Mouse (Mus musculus) midbrain, postnatal 0 days (tissue): ENCODE measurements around the gene Lamb3. TPM values are rescaled to one million over a fixed set of nuclear protein-coding genes. Genes with fewer than 3 reads are reported as not detected.

Experiments used
- ATAC-seq: fragments of 200-750 bp; cut with Nextera tagmentation; 2 replicates; pipeline ENCODE4 v1.8.0; 2017; ENCODE audit warnings: moderate number of reproducible peaks, mild to moderate bottlenecking, moderate TSS enrichment, moderate library complexity; ENCODE audit not compliant: low FRiP score
- DNase-seq: peaks from one replicate; pipeline ENCODE4 v3.0.0-alpha.2; 2015; ENCODE audit warnings: low spot score
- H3K27ac ChIP-seq: fragments of 300-500 bp; sonication (generic); 2 replicates; pipeline ENCODE4 v1.5.1; 2014; ENCODE audit warnings: low read depth, mild to moderate bottlenecking, low read length, mixed read lengths
- H3K27me3 ChIP-seq: fragments of 300-500 bp; sonication (generic); 2 replicates; pipeline ENCODE4 v1.6.1; 2014; ENCODE audit warnings: low read length, control low read depth, mixed read lengths; ENCODE audit not compliant: insufficient read depth
- H3K36me3 ChIP-seq: fragments of 300-500 bp; sonication (generic); 2 replicates; pipeline ENCODE4 v1.6.1; 2014; ENCODE audit warnings: low read length, control low read depth, mixed read lengths; ENCODE audit not compliant: insufficient read depth
- H3K4me1 ChIP-seq: fragments of 300-500 bp; sonication (generic); 2 replicates; pipeline ENCODE4 v1.6.1; 2014; ENCODE audit warnings: mild to moderate bottlenecking, control low read depth, antibody characterized with exemption, low read length, mixed read lengths; ENCODE audit not compliant: insufficient read depth
- H3K4me2 ChIP-seq: fragments of 300-500 bp; sonication (generic); 2 replicates; pipeline ENCODE4 v1.6.1; 2014; ENCODE audit warnings: low read depth, mild to moderate bottlenecking, low read length, mixed read lengths; ENCODE audit not compliant: poor library complexity, severe bottlenecking
- H3K4me3 ChIP-seq: fragments of 300-500 bp; sonication (generic); 2 replicates; pipeline ENCODE4 v1.5.1; 2014; ENCODE audit warnings: low read depth, mild to moderate bottlenecking, low read length, moderate library complexity
- H3K9ac ChIP-seq: fragments of 300-500 bp; sonication (generic); replicated peaks from 2 replicates; pipeline ENCODE4 v1.6.1; 2014; ENCODE audit warnings: mild to moderate bottlenecking, low read length, moderate library complexity, mixed read lengths; ENCODE audit not compliant: poor library complexity, severe bottlenecking
- H3K9me3 ChIP-seq: fragments of 300-500 bp; sonication (generic); 2 replicates; pipeline ENCODE4 v1.6.1; 2016; ENCODE audit warnings: low read length, control low read depth
- CTCF ChIP-seq: IDR thresholded peaks from 2 replicates; pipeline ENCODE4 v1.5.1; 2016; ENCODE audit warnings: antibody characterized with exemption, mild to moderate bottlenecking
- WGBS: fragments of 180-500 bp; shearing (Covaris S2); extraction: QIAGEN DNeasy Blood & Tissue Kit; methylation state at CpG from one replicate; pipeline ENCODE4 v1.1.7; 2014; 5-methylcytosine and 5-hydroxymethylcytosine counted together
- polyA plus RNA-seq: library from polyadenylated mRNA; unstranded; fragments of >200 nt; fragmentation: Nextera tagmentation; extraction: Ambion mirVana; gene quantifications from 2 replicates; pipeline ENCODE4 v1.2.1, GENCODE M21; 2015
- total RNA-seq: library from RNA; depleted of rRNA; stranded (reverse); fragments of >200 nt; gene quantifications from 2 replicates; pipeline ENCODE4 v1.2.3, GENCODE M21; 2014

The Lamb3 gene
- total and polyA plus RNA-seq, 2 experiments from 2014 or later, result 0.82 to 1.4 TPM

DNA sequence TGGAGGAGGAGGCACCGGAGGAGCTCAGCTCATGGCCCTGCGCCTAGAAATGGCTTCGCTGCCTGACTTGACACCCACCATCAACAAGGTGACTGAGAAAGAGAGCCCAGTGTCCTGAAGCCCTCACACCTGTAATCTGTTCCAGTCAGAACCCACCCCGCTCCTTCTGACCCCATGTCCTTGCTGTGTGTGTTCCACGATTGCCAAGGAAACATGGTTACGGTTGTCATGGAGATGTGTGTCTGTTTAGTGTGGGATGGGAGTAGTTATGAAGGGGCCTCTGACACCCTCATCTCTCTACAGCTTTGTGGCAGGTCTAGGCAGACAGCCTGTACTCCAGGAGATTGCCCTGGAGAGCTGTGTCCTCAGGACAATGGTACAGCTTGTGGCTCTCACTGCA lies 127.0 kb downstream of the Lamb3 start:
- Histone ChIP-seq H3K4me3 (no peak overlapping the region), H3K27ac (no peak overlapping the region), H3K4me1 (peaks cover 11% of the 10 kb centered on the region; the same call in 1 of the 2 replicates), H3K36me3 (no peaks in the 10 kb centered on the region), H3K9me3 (no peaks in the 10 kb centered on the region), H3K4me2 (no peak overlapping the region), H3K9ac (no peak overlapping the region), H3K27me3 (no peaks in the 10 kb centered on the region)
- peak; percentile 57 for DNase-seq
- no peak for TF ChIP-seq CTCF
- WGBS, result 72% methylated on average over 6 of the region's 6 CpGs
- peak; percentile 24; the same call in 1 of the 2 replicates for ATAC-seq

DNA sequence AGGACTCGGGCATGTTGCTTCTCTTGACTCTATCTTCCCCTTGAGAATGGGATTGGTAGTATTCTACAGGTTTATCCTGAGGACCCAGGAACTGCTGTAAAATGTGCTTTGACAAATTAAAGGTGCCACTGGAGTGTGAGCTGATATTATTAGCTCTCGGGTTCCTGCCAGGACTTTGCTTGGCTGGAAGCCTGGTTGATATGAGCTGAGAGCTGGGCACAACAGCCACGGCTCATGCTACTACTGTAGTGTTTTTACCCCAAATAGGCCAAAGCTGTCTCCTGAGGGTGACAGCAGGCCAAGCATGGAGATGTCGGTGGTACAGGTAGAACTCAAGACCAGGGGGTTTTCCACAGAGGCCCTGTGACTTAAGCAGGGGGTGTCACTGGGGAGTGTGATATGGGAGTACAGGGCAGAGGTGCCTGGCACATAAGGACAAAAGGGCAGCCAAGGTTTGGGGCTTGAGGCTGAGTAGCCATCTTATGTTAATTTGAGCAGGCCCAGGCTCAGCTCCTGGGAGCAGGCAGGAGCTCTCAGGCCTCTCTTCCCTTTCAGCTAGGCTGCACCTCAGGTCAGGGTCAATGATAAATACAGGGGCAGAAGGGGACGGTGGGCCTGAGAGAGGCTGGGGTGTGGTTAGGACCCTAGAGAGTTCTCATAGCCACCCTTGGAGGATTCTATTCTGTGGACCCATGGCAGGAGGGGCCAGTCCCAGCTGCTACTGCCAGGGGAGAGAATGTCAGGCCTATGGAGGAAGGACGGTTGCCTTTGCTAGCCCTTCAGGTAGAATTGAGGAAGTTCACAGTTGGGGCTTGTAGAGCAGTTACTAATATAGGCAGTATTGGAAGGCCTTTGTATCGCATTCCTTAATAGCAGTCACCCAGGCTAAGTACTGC lies 128.9 kb downstream of the Lamb3 start:
- H3K4me3 ChIP-seq, result no peak overlapping the region
- no peak overlapping the region for H3K4me2 ChIP-seq
- no peak overlapping the region for H3K9ac ChIP-seq
- DNase-seq, result no peak
- H3K27me3 ChIP-seq, result no peaks in the 10 kb centered on the region
- H3K27ac ChIP-seq, result no peak overlapping the region
- WGBS, result 84% methylated on average over 7 of the region's 7 CpGs
- TF ChIP-seq CTCF, result no peak
- peaks cover 11% of the 10 kb centered on the region; the same call in 1 of the 2 replicates for H3K4me1 ChIP-seq
- ATAC-seq, result no peak
- H3K36me3 ChIP-seq, result no peaks in the 10 kb centered on the region
- H3K9me3 ChIP-seq, result no peaks in the 10 kb centered on the region

DNA sequence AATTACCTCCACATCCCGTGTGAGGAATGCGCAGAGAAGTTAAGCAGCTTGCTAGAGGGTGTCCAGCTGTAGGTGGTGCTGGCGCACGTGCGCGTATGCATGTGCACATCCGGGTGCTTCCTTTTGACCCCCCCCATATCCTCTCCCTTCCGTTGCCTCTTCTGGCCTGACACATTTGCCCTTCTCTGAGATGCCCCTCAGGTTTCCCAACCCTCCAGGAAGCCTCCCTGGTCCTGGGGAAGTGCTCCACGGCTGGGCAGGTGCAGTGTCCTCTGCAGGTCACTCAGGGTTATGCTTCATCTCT lies 129.5 kb downstream of the Lamb3 start:
- Histone ChIP-seq H3K4me3 (no peak overlapping the region), H3K4me1 (peaks cover 11% of the 10 kb centered on the region; the same call in 1 of the 2 replicates), H3K9ac (no peak overlapping the region), H3K4me2 (no peak overlapping the region), H3K9me3 (no peaks in the 10 kb centered on the region), H3K27ac (no peak overlapping the region), H3K27me3 (no peaks in the 10 kb centered on the region), H3K36me3 (no peaks in the 10 kb centered on the region)
- 86% methylated on average over 9 of the region's 9 CpGs for WGBS
- no peak for ATAC-seq
- no peak for DNase-seq
- TF ChIP-seq CTCF, result no peak

DNA sequence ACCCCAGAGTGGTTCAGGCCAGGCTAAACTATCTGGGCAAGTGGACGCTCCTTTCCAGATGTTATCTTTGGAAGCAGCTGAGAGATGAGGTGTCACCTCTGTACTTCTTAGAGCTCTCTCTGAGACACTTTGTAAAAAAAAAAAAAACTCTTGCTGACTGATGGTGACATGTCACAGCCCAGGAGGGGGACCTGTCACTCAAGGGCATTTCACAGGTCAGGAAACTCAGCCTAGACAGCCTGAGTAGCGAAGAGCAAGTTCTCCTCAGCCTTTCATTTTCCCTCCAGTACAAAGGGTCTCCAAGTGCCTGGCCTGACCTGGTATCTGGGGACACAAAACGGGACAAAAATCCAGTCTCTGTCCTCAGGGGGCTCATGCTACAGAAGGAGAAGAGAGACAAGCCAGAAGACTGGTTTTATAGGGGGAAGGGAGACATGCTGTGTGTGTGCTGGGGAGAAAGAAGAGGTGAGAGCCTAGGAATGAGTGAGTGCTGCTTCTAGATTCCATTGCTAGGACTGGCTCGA lies 130.3 kb downstream of the Lamb3 start:
- H3K27ac ChIP-seq, result no peak overlapping the region
- no peaks in the 10 kb centered on the region for H3K36me3 ChIP-seq

DNA sequence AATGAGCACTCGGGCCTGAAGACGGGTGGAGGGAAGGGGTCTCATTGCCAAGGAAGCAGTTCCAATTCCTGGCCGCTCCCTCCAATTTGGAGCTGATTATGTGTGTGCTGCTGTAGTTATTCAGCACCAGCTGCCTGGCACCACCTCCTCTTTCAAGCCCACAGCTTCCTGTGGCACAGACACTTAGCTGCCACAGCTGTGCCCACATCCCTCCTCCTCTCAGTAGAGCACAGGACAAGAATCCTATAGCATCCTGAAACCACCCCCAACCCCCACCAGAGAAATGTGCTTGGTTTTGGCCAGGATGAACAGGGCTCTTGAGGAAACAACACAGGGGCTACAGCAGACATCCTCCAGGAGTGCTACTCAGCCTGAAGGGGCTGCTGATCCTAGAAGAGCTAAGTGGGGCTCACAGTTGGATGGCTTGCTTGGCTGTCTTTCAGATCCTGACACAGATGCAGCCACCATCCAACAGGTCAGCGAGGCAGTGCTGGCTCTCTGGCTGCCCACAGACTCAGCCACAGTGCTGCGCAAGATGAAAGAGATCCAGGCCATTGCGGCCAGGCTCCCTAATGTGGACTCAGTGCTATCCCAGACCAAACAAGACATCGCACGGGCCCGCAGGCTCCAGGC lies 131.0 kb downstream of the Lamb3 start:
- DNase-seq, result peak; percentile 67
- ATAC-seq, result peak; percentile 59
- TF ChIP-seq CTCF, result no peak
- Histone ChIP-seq H3K9ac (no peak overlapping the region), H3K27ac (no peak overlapping the region), H3K4me3 (no peak overlapping the region), H3K9me3 (no peaks in the 10 kb centered on the region), H3K36me3 (no peaks in the 10 kb centered on the region), H3K4me1 (peaks cover 11% of the 10 kb centered on the region; the same call in 1 of the 2 replicates), H3K4me2 (no peak overlapping the region), H3K27me3 (no peaks in the 10 kb centered on the region)
- 71% methylated on average over 9 of the region's 9 CpGs for WGBS

More for the DNA sequence above, 130.3 kb downstream of the Lamb3 start:
- no peak overlapping the region for H3K4me3 ChIP-seq
- no peak overlapping the region for H3K9ac ChIP-seq
- DNase-seq (no peak), ATAC-seq (no peak)
- no peaks in the 10 kb centered on the region for H3K9me3 ChIP-seq
- no peak for TF ChIP-seq CTCF
- H3K27me3 ChIP-seq, result no peaks in the 10 kb centered on the region
- H3K4me1 ChIP-seq, result peaks cover 11% of the 10 kb centered on the region; the same call in 1 of the 2 replicates
- WGBS, result 61% methylated on average over 4 of the region's 4 CpGs
- H3K4me2 ChIP-seq, result no peak overlapping the region
